Mouse (Mus musculus) left cerebral cortex, postnatal 14 days (tissue): ENCODE measurements at regions not wholly inside any gene's neighbourhood (a gene's known extent, or its start where the extent isn't known, plus 50 kb on each side); places are given as distances from the start of the nearest gene placed in this dataset.

ENCODE experiments used
- DNase-seq, 2 experiments: peaks; one replicate each; pipeline ENCODE4 v3.0.0; 2021 to 2022; ENCODE audit warnings: low spot score in 2 of 2, mixed read lengths in 1 of 2
- intact Hi-C: fragments of 180-260 bp; cut with DNase I; formaldehyde crosslinking; loops from one replicate; pipeline ENCODE4 v1.15.1; 2025

- intact Hi-C loops, result no loop called here
- no peak for DNase-seq
Measured at GRCm38 (mm10) chr8:60071610-60072009, 431.4 kb downstream of the Gm10283 start.

- peak in 1 of 2 experiments; percentile 8 for DNase-seq
- intact Hi-C loops, result no loop called here
Measured at GRCm38 (mm10) chr8:60055063-60055462, 447.9 kb downstream of the Gm10283 start.

GRCm38 (mm10) chr8:60028676-60029075, 474.3 kb downstream of the Gm10283 start:
- peak in 1 of 2 experiments; percentile 11 for DNase-seq
- intact Hi-C loops, result no loop called here
